Mouse (Mus musculus): ENCODE data around the gene Acer1.
"Not testable (repeated sequence)": the region's sequence is repeated elsewhere in the genome, so short reads cannot be mapped to it uniquely, and the experiment has no call there.

Gene Acer1

GRCm38 (mm10) chr17:56936731-56937130 is 45.2 kb downstream of the Acer1 start:
- no peak for DNase-seq

GRCm38 (mm10) chr17:56935363-56936131 is 46.4 kb downstream of the Acer1 start, which contains the start of gene Mllt1:
TSS of gene Mllt1 (minus strand) at chr17:56935415.
- DNase-seq = peak; percentile 99 to 100

- no peak for DNase-seq
These were observed 47.2 kb downstream of the Acer1 start for GRCm38 (mm10) chr17:56934545-56935330.

- no peak for DNase-seq
These were observed 48.5 kb downstream of the Acer1 start for GRCm38 (mm10) chr17:56933395-56933794.

GRCm38 (mm10) chr17:56930026-56930425 is 51.9 kb downstream of the Acer1 start:
- no peak for DNase-seq

- no peak for DNase-seq
These were observed 52.4 kb downstream of the Acer1 start for GRCm38 (mm10) chr17:56929530-56929929.

- no peak for DNase-seq
These were observed 52.8 kb downstream of the Acer1 start for GRCm38 (mm10) chr17:56929101-56929500.

- no peak for DNase-seq
These were observed 55.9 kb downstream of the Acer1 start for GRCm38 (mm10) chr17:56925998-56926397.

- DNase-seq = no peak
These were observed 62.2 kb downstream of the Acer1 start for GRCm38 (mm10) chr17:56919725-56920124.

GRCm38 (mm10) chr17:56917166-56917565 is 64.8 kb downstream of the Acer1 start:
- DNase-seq = no peak

- DNase-seq = no peak
These were observed 68.5 kb downstream of the Acer1 start for GRCm38 (mm10) chr17:56913444-56913843.

- no peak for DNase-seq
These were observed 68.9 kb downstream of the Acer1 start for GRCm38 (mm10) chr17:56913023-56913422.

- not testable (repeated sequence) for DNase-seq
These were observed 72.2 kb downstream of the Acer1 start for GRCm38 (mm10) chr17:56909764-56910163.

GRCm38 (mm10) chr17:56907887-56908286 is 74.0 kb downstream of the Acer1 start:
- no peak for DNase-seq

GRCm38 (mm10) chr17:56907096-56907495 is 74.8 kb downstream of the Acer1 start:
- DNase-seq = no peak

GRCm38 (mm10) chr17:56906166-56906565 is 75.8 kb downstream of the Acer1 start:
- no peak for DNase-seq
